Mouse (Mus musculus) left cerebral cortex, postnatal 10 days (tissue): ENCODE results near the gene Olfr156. TPM values are rescaled to one million over a fixed set of nuclear protein-coding genes. Genes with fewer than 3 reads are reported as not detected.

Source experiments
- total RNA-seq, 2 experiments: library from RNA; stranded (reverse); gene quantifications; 2 replicates each; pipeline ENCODE4 v1.2.3; 2021

Olfr156 gene
- total RNA-seq, 2 experiments from 2014 or later = not detected

Other genes starting within 250 kb of the Olfr156 start
- 10 to 100 TPM; 48.5 to 49.7 TPM for gene Rgp1, start 245.2 kb downstream of the Olfr156 start, total RNA-seq
- gene Gba2, start 245.0 kb downstream of the Olfr156 start, total RNA-seq = 10 to 100 TPM; 64.1 to 67.1 TPM
- not detected for gene Msmp, start 239.4 kb downstream of the Olfr156 start, total RNA-seq
- gene Npr2, start 192.0 kb downstream of the Olfr156 start, total RNA-seq = 10 to 100 TPM; 47.0 to 47.5 TPM
- 1 to 10 TPM; 2.1 to 2.7 TPM for gene Spag8, start 170.3 kb downstream of the Olfr156 start, total RNA-seq
- 10 to 100 TPM; 25.3 to 30.5 TPM for gene Hint2, start 167.4 kb downstream of the Olfr156 start, total RNA-seq
- gene Tmem8b, start 154.9 kb downstream of the Olfr156 start, total RNA-seq = 10 to 100 TPM; 57.8 to 60.1 TPM
- gene Fam221b, start 154.8 kb downstream of the Olfr156 start, total RNA-seq = 1 to 10 TPM; 1.0 to 1.3 TPM
- gene Olfr70, start 123.1 kb downstream of the Olfr156 start, total RNA-seq = not detected
- not detected for gene Olfr71, start 113.6 kb downstream of the Olfr156 start, total RNA-seq
- gene Hrct1, start 96.7 kb downstream of the Olfr156 start, total RNA-seq = 1 to 10 TPM in 1 of 2 experiments, under 1 TPM in 1; 0.87 to 1.1 TPM
- under 1 TPM; 0.43 TPM for gene Spaar, start 93.9 kb downstream of the Olfr156 start, total RNA-seq
- not detected for gene Olfr159, start 52.9 kb downstream of the Olfr156 start, total RNA-seq
- not detected for gene Olfr157, start 16.3 kb upstream of the Olfr156 start, total RNA-seq
- gene Olfr155, start 27.7 kb upstream of the Olfr156 start, total RNA-seq = not detected
- 1 to 10 TPM; 5.2 to 6.8 TPM for gene Reck, start 51.6 kb upstream of the Olfr156 start, total RNA-seq
- 1 to 10 TPM; 2.3 TPM for gene Glipr2, start 133.5 kb upstream of the Olfr156 start, total RNA-seq
- not detected for gene Ccin, start 159.6 kb upstream of the Olfr156 start, total RNA-seq
- 100 to 1,000 TPM; 333 to 335 TPM for gene Clta, start 180.6 kb upstream of the Olfr156 start, total RNA-seq